Mouse (Mus musculus): Measurements from ENCODE around the gene Wasf3.
"Not testable (repeated sequence)": the region's sequence is repeated elsewhere in the genome, so short reads cannot be mapped to it uniquely, and the experiment has no call there.

Wasf3 gene

DNA sequence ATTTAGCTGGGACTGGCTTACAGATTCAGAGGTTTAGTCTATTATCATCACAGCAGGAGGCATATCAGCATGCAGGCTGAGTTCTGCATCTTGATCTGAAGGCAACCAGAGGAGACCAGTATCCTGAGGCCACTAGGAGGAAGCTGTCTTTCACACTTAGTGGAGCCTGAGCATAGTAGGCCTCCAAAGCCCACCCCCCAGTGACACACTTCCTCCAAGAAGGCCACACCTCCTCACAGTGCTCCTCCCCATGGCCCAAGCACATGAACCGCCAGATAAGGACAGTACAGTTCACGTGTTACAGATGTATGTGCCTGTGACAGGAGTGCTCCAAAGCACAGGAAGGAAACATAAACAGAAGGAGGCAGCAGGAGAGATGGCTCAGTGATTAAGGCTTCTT, 58.0 kb downstream of the Wasf3 start:
- DNase-seq (ENCODE audit: inconsistent ontology term), result no peak

DNA sequence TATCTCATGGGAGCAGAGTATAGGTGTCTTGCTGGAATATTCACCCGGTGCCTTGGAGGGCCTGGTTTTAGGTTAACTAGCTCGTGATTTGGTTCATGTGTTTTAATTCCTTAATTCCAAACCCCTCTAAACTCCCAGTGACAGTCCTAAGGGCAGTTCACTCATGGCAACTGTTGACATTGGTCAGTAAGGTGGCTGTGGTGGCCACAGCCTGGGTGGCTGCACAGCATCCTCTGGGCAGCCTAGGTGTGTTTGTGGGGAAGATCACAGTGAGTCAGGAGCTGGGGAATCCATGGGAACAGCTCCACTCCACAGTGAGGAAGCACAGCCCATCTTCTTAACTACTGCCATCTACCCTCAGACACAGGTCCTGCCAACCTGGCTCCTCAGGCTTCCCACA, 61.8 kb downstream of the Wasf3 start:
- no peak for DNase-seq (ENCODE audit: inconsistent ontology term)

DNA sequence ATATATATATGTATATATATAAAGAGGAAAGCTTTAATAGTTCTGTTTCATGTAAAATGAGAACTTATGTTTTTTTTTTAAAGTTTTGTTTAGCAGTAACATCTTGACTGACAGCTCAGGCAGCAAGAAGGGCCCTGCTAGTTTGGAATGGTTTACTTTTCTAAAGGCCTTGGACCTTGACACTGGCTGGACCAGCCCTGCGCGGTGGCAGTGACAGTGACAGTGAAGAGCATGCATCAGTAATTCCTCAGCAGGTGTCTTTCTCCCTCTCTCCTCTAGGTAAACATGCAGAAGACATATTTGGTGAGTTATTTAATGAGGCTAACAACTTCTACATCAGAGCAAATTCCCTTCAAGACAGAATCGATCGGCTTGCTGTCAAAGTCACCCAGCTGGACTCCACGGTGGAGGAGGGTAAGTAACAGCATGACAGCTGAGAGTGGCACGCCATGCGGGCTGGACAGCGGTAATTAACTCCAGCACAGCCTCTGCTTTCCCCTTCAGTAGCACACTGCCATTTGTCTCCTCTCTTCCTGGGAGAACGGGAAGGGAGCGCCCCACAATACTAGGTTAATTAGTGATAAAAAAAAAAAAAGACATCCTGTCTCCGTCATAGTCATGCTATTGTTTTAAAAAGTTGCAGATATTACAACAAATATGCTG, 66.9 kb downstream of the Wasf3 start:
- peak; percentile 16 for DNase-seq (ENCODE audit: inconsistent ontology term)

DNA sequence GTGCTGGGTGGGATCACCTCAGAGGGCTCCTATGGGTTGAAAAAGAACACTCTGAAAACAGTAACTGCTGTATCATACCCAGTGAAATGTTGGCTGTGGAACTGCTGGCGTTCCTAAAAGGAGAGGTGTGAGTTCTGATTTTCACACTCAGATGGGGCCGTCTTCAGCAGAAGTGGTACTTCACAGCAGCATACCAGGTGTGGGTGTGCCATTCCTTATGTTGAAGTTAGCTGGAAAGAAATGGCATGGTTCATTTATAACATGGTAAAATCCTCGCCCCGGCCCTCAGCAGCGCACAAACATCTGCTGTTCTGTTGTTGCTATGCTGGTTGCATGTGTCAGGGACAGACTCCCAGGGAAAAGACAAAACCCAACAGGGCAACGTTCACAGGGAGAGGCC, 68.8 kb downstream of the Wasf3 start:
- no peak for DNase-seq (ENCODE audit: inconsistent ontology term)

GRCm38 (mm10) chr5:146461612-146462011, 76.8 kb downstream of the Wasf3 start:
- DNase-seq (ENCODE audit: inconsistent ontology term), result no peak

DNA sequence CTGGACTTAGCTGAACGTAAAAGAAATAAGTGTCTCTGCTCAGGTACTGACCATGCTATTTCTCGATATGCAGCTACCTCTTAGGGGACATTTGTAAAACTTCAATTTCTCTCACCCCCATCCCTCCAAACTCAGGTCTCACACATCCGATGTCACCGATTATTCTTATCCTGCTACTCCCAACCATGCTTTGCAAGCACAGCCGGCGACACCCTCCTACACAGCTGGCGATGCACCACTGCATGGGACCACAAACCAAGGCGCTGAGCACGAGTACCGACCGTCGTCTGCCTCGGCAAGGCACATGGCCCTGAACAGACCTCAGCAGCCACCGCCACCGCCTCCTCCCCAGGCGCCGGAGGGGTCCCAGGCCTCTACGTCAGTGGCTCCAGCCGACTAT, 81.9 kb downstream of the Wasf3 start:
- no peak for DNase-seq (ENCODE audit: inconsistent ontology term)

DNA sequence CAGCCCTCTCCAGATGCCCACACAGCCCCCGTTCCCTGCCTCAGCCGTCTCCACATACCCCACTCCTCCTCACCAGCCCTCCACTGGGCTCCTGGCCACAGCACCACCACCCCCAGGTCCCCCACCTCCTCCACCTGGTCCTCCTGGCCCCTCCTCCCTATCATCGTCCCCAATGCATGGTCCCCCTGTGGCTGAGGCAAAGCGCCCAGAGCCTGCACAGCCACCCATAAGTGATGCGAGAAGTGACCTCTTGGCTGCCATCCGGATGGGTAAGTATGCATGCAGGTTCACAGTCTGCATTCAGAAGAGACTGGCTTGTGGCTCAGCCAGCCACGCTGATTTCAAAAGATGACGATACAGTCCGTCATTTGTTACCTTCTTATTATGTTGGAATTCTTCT, 83.5 kb downstream of the Wasf3 start:
- peak; percentile 65 for DNase-seq (ENCODE audit: inconsistent ontology term)

DNA sequence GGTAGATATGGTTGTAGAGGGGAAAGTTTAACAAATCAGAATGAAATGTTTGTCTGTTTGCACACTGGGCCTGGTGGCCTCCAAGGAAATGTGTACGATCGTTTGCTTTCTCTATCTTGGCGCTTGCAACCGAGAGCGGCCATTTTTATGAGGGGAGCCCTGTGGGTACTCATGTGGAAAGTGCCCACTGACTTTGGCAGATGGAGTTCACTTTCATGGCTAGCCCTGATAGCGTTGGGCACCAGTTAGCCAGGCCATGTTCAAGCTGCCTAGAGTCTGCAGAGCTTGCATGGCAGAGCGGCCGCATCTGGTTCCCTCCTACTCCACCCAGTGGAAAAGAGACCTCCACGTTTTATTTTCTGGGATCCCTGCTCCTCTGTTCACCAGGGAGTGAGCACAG, 86.0 kb downstream of the Wasf3 start:
- no peak for DNase-seq (ENCODE audit: inconsistent ontology term)

- DNase-seq (ENCODE audit: inconsistent ontology term), result no peak
Measured at GRCm38 (mm10) chr5:146471311-146471710, 86.5 kb downstream of the Wasf3 start.

DNA sequence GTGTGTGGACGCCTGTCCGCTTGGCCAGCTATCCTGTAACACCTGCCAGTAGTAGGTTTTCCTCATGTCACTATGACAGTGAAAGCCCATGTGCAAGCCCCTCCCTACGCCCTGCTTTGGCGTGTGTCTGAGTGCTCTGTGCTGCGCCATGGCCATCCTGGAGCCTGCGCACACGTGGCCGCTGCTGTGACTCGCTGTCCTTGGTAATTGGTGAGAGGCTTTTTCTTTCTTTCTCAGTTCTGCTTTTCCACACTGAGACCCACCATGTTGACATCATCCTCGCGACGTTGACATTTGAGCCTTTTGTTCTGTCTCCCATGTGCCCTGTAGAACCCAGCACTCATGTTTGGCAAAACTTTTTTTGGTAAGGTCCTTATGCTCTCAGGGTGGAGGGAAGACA, 87.0 kb downstream of the Wasf3 start:
- DNase-seq (ENCODE audit: inconsistent ontology term), result no peak

GRCm38 (mm10) chr5:146479564-146479963, 94.8 kb downstream of the Wasf3 start:
- DNase-seq (ENCODE audit: inconsistent ontology term), result not testable (repeated sequence)

DNA sequence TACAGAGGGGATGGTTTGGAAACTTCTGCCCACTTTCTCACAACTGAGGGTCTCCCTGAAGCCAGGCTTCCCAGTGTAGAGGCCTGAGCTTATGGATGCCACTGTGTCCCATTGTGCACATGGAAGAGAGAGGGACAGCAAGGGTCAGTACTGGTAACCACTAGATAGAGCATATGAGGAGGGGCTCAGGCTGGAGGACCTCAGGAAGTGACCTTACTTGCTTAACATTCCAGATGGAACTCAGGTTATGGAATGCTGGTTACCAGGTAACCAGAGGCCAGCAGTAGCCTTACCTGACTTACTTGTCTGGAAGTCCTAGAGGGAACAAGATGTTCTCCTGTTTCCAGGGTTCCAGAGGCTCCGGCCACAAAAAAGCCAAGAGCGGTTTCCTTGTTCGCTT, 96.9 kb downstream of the Wasf3 start, which contains the start of gene Gm6408:
TSS of gene Gm6408 (plus strand) at position 301 of the 400 bp plus-strand sequence.
- not testable (repeated sequence) for DNase-seq (ENCODE audit: inconsistent ontology term)

- DNase-seq (ENCODE audit: inconsistent ontology term), result not testable (repeated sequence)
Measured at GRCm38 (mm10) chr5:146488959-146489358, 104.2 kb downstream of the Wasf3 start.

DNA sequence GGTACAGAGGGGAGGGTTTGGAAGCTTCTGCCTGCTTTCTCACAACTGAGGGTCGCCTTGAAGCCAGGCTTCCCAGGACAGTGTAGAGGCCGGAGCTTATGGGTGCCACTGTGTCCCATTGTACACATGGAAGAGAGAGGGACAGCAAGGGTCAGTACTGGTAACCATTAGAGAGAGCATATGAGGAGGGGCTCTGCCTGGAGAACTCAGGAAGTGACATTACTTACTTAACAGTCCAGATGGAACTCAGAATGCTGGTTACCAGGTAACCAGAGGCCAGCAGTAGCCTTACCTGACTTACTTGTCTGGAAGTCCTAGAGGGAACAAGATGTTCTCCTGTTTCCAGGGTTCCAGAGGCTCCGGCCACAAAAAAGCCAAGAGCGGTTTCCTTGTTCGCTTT, 106.3 kb downstream of the Wasf3 start, which contains the start of gene Gm6370:
TSS of gene Gm6370 (plus strand) at position 301 of the 400 bp plus-strand sequence.
- DNase-seq (ENCODE audit: inconsistent ontology term), result not testable (repeated sequence)

DNA sequence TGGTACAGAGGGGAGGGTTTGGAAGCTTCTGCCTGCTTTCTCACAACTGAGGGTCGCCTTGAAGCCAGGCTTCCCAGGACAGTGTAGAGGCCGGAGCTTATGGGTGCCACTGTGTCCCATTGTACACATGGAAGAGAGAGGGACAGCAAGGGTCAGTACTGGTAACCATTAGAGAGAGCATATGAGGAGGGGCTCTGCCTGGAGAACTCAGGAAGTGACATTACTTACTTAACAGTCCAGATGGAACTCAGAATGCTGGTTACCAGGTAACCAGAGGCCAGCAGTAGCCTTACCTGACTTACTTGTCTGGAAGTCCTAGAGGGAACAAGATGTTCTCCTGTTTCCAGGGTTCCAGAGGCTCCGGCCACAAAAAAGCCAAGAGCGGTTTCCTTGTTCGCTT, 117.3 kb downstream of the Wasf3 start, which contains the start of gene 4930449I24Rik:
TSS of gene 4930449I24Rik (plus strand) at position 301 of the 400 bp plus-strand sequence.
- DNase-seq (ENCODE audit: inconsistent ontology term), result not testable (repeated sequence)

DNA sequence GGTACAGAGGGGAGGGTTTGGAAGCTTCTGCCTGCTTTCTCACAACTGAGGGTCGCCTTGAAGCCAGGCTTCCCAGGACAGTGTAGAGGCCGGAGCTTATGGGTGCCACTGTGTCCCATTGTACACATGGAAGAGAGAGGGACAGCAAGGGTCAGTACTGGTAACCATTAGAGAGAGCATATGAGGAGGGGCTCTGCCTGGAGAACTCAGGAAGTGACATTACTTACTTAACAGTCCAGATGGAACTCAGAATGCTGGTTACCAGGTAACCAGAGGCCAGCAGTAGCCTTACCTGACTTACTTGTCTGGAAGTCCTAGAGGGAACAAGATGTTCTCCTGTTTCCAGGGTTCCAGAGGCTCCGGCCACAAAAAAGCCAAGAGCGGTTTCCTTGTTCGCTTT, 129.0 kb downstream of the Wasf3 start, which contains the start of gene Gm3402:
TSS of gene Gm3402 (plus strand) at position 301 of the 400 bp plus-strand sequence.
- DNase-seq (ENCODE audit: inconsistent ontology term), result not testable (repeated sequence)
